Mouse (Mus musculus): ENCODE results near the gene Snx17. TPM values are rescaled to one million over a fixed set of nuclear protein-coding genes. Genes with fewer than 3 reads are reported as not detected.

Gene Snx17
- polyA plus RNA-seq, 1 experiment from 2014 or later = 158 TPM

GRCm38 (mm10) chr5:31222696-31223095 lies 29.7 kb downstream of the Snx17 start:
- H3K9me3 ChIP-seq (replicated peaks; ENCODE audit: control insufficient read depth, low read length) = no peaks in the 10 kb centered on the region
- H3K36me3 ChIP-seq (replicated peaks; ENCODE audit: control insufficient read depth, insufficient read depth, low read depth, low read length) = no peaks in the 10 kb centered on the region
- H3K9ac ChIP-seq (replicated peaks; ENCODE audit: low read length) = no peak overlapping the region
- ATAC-seq (replicated peaks; ENCODE audit: insufficient number of reproducible peaks, low FRiP score, low TSS enrichment, low read depth) = no peak
- H3K27me3 ChIP-seq (ENCODE audit: control insufficient read depth, insufficient read depth, low read length) = no peaks in the 10 kb centered on the region
- DNase-seq (ENCODE audit: low spot score) = no peak
- H3K27ac ChIP-seq (replicated peaks; ENCODE audit: low read depth, low read length) = no peak overlapping the region
- WGBS = 91% methylated on average over 9 of the region's 9 CpGs
- no peak overlapping the region for H3K4me3 ChIP-seq (ENCODE audit: low read depth, low read length)
- no peaks in the 10 kb centered on the region for H3K4me1 ChIP-seq (ENCODE audit: control insufficient read depth, insufficient read depth, low read length)
- H3K4me2 ChIP-seq (ENCODE audit: low read depth, low read length) = no peak overlapping the region

- no peaks in the 10 kb centered on the region for H3K9me3 ChIP-seq (replicated peaks; ENCODE audit: control insufficient read depth, low read length)
- no peak for DNase-seq (ENCODE audit: low spot score)
- no peak overlapping the region for H3K4me2 ChIP-seq (ENCODE audit: low read depth, low read length)
- no peaks in the 10 kb centered on the region for H3K36me3 ChIP-seq (replicated peaks; ENCODE audit: control insufficient read depth, insufficient read depth, low read depth, low read length)
- WGBS = 65% methylated on average over 1 of the region's 1 CpGs
- no peaks in the 10 kb centered on the region for H3K4me1 ChIP-seq (ENCODE audit: control insufficient read depth, insufficient read depth, low read length)
- no peak overlapping the region for H3K27ac ChIP-seq (replicated peaks; ENCODE audit: low read depth, low read length)
- H3K4me3 ChIP-seq (ENCODE audit: low read depth, low read length) = no peak overlapping the region
- H3K9ac ChIP-seq (replicated peaks; ENCODE audit: low read length) = no peak overlapping the region
- ATAC-seq (replicated peaks; ENCODE audit: insufficient number of reproducible peaks, low FRiP score, low TSS enrichment, low read depth) = no peak
- no peaks in the 10 kb centered on the region for H3K27me3 ChIP-seq (ENCODE audit: control insufficient read depth, insufficient read depth, low read length)
Measured at GRCm38 (mm10) chr5:31226641-31227040, 33.6 kb downstream of the Snx17 start.

- DNase-seq (ENCODE audit: low spot score) (peak; percentile 97), ATAC-seq (replicated peaks; ENCODE audit: insufficient number of reproducible peaks, low FRiP score, low TSS enrichment, low read depth) (peak; percentile 97)
- under 1% methylated on average over 64 of the region's 103 CpGs for WGBS
- H3K36me3 ChIP-seq (replicated peaks; ENCODE audit: control insufficient read depth, insufficient read depth, low read depth, low read length) = peaks cover 2% of the 10 kb centered on the region; the same call in 1 of the 2 replicates
- no peaks in the 10 kb centered on the region for H3K27me3 ChIP-seq (ENCODE audit: control insufficient read depth, insufficient read depth, low read length)
- H3K27ac ChIP-seq (replicated peaks; ENCODE audit: low read depth, low read length) = peak within 1 kb of the TSS; percentile 96
- peak within 1 kb of the TSS; percentile 93 for H3K4me3 ChIP-seq (ENCODE audit: low read depth, low read length)
- H3K4me1 ChIP-seq (ENCODE audit: control insufficient read depth, insufficient read depth, low read length) = no peaks in the 10 kb centered on the region
- peak within 1 kb of the TSS; percentile 94 for H3K9ac ChIP-seq (replicated peaks; ENCODE audit: low read length)
- no peaks in the 10 kb centered on the region for H3K9me3 ChIP-seq (replicated peaks; ENCODE audit: control insufficient read depth, low read length)
- H3K4me2 ChIP-seq (ENCODE audit: low read depth, low read length) = peak within 1 kb of the TSS; percentile 71
Measured at GRCm38 (mm10) chr5:31240637-31241521, 47.9 kb downstream of the Snx17 start, which contains the start of the genes Nrbp1 and Gm9970. Nrbp1 (plus strand) TSS chr5:31240864. Gm9970 (minus strand) TSS chr5:31241232.

- H3K27me3 ChIP-seq (ENCODE audit: control insufficient read depth, insufficient read depth, low read length) = no peaks in the 10 kb centered on the region
- H3K9me3 ChIP-seq (replicated peaks; ENCODE audit: control insufficient read depth, low read length) = no peaks in the 10 kb centered on the region
- H3K9ac ChIP-seq (replicated peaks; ENCODE audit: low read length) = peak overlapping the region; percentile 94
- H3K4me2 ChIP-seq (ENCODE audit: low read depth, low read length) = peak overlapping the region; percentile 71
- ATAC-seq (replicated peaks; ENCODE audit: insufficient number of reproducible peaks, low FRiP score, low TSS enrichment, low read depth) (no peak), DNase-seq (ENCODE audit: low spot score) (no peak)
- H3K36me3 ChIP-seq (replicated peaks; ENCODE audit: control insufficient read depth, insufficient read depth, low read depth, low read length) = peaks cover 6% of the 10 kb centered on the region
- no peaks in the 10 kb centered on the region for H3K4me1 ChIP-seq (ENCODE audit: control insufficient read depth, insufficient read depth, low read length)
- H3K4me3 ChIP-seq (ENCODE audit: low read depth, low read length) = peak overlapping the region; percentile 93
- H3K27ac ChIP-seq (replicated peaks; ENCODE audit: low read depth, low read length) = peak overlapping the region; percentile 96; the same call in 1 of the 2 replicates
- 1% methylated on average over 13 of the region's 13 CpGs for WGBS
Measured at GRCm38 (mm10) chr5:31241522-31242034, 48.6 kb downstream of the Snx17 start.

- Histone ChIP-seq H3K9me3 (replicated peaks; ENCODE audit: control insufficient read depth, low read length) (no peaks in the 10 kb centered on the region), H3K9ac (replicated peaks; ENCODE audit: low read length) (peak overlapping the region; percentile 94; the same call in 1 of the 2 replicates), H3K4me3 (ENCODE audit: low read depth, low read length) (peak overlapping the region; percentile 93), H3K36me3 (replicated peaks; ENCODE audit: control insufficient read depth, insufficient read depth, low read depth, low read length) (peaks cover 6% of the 10 kb centered on the region), H3K4me2 (ENCODE audit: low read depth, low read length) (peak overlapping the region; percentile 71), H3K27me3 (ENCODE audit: control insufficient read depth, insufficient read depth, low read length) (no peaks in the 10 kb centered on the region), H3K4me1 (ENCODE audit: control insufficient read depth, insufficient read depth, low read length) (no peaks in the 10 kb centered on the region), H3K27ac (replicated peaks; ENCODE audit: low read depth, low read length) (no peak overlapping the region)
- DNase-seq (ENCODE audit: low spot score) = peak; percentile 6
- ATAC-seq (replicated peaks; ENCODE audit: insufficient number of reproducible peaks, low FRiP score, low TSS enrichment, low read depth) = no peak
- WGBS = 26% methylated on average over 10 of the region's 10 CpGs
Measured at GRCm38 (mm10) chr5:31242191-31242590, 49.2 kb downstream of the Snx17 start.

Other genes starting within 250 kb of the Snx17 start
- gene Cgref1, start 247.6 kb upstream of the Snx17 start, polyA plus RNA-seq (2014; fragmentation: Nextera tagmentation; extraction: Ambion mirVana) = 3.7 and 4.4 TPM in 2 replicates
- gene Preb, start 232.9 kb upstream of the Snx17 start, polyA plus RNA-seq (2014; fragmentation: Nextera tagmentation; extraction: Ambion mirVana) = 88.2 and 95.1 TPM in 2 replicates
- not detected in 2 replicates for gene Tcf23, start 224.6 kb upstream of the Snx17 start, polyA plus RNA-seq (2014; fragmentation: Nextera tagmentation; extraction: Ambion mirVana)
- 88.2 and 105 TPM in 2 replicates for gene Atraid, start 144.9 kb upstream of the Snx17 start, polyA plus RNA-seq (2014; fragmentation: Nextera tagmentation; extraction: Ambion mirVana)
- 6.6 and 6.7 TPM in 2 replicates for gene Slc5a6, start 144.3 kb upstream of the Snx17 start, polyA plus RNA-seq (2014; fragmentation: Nextera tagmentation; extraction: Ambion mirVana)
- gene Cad, start 138.4 kb upstream of the Snx17 start, polyA plus RNA-seq (2014; fragmentation: Nextera tagmentation; extraction: Ambion mirVana) = 21.3 and 23.5 TPM in 2 replicates
- not detected in 2 replicates for gene Dnajc5g, start 86.9 kb upstream of the Snx17 start, polyA plus RNA-seq (2014; fragmentation: Nextera tagmentation; extraction: Ambion mirVana)
- gene Slc30a3, start 85.0 kb upstream of the Snx17 start, polyA plus RNA-seq (2014; fragmentation: Nextera tagmentation; extraction: Ambion mirVana) = 0.46 and 0.59 TPM in 2 replicates
- gene Trim54, start 76.5 kb upstream of the Snx17 start, polyA plus RNA-seq (2014; fragmentation: Nextera tagmentation; extraction: Ambion mirVana) = not detected in 2 replicates
- gene Ucn, start 54.4 kb upstream of the Snx17 start, polyA plus RNA-seq (2014; fragmentation: Nextera tagmentation; extraction: Ambion mirVana) = not detected in 2 replicates
- gene Mpv17, start 39.0 kb upstream of the Snx17 start, polyA plus RNA-seq (2014; fragmentation: Nextera tagmentation; extraction: Ambion mirVana) = 50.5 and 50.8 TPM in 2 replicates
- gene Gm29609, start 13.3 kb upstream of the Snx17 start, polyA plus RNA-seq (2014; fragmentation: Nextera tagmentation; extraction: Ambion mirVana) = 1.2 and 1.3 TPM in 2 replicates
- gene Gtf3c2, start 13.1 kb upstream of the Snx17 start, polyA plus RNA-seq (2014; fragmentation: Nextera tagmentation; extraction: Ambion mirVana) = 66.6 and 66.8 TPM in 2 replicates
- 68.2 and 81.7 TPM in 2 replicates for gene Eif2b4, start 203 bp downstream of the Snx17 start, polyA plus RNA-seq (2014; fragmentation: Nextera tagmentation; extraction: Ambion mirVana)
- gene Zfp513, start 9.1 kb downstream of the Snx17 start, polyA plus RNA-seq (2014; fragmentation: Nextera tagmentation; extraction: Ambion mirVana) = 4.0 and 5.0 TPM in 2 replicates
- 142 and 147 TPM in 2 replicates for gene Ppm1g, start 27.5 kb downstream of the Snx17 start, polyA plus RNA-seq (2014; fragmentation: Nextera tagmentation; extraction: Ambion mirVana)
- gene Nrbp1, start 47.6 kb downstream of the Snx17 start, polyA plus RNA-seq (2014; fragmentation: Nextera tagmentation; extraction: Ambion mirVana) = 138 and 140 TPM in 2 replicates
- 0.57 and 0.58 TPM in 2 replicates for gene Gm9970, start 48.0 kb downstream of the Snx17 start, polyA plus RNA-seq (2014; fragmentation: Nextera tagmentation; extraction: Ambion mirVana)
- 12.4 and 14.6 TPM in 2 replicates for gene Krtcap3, start 58.5 kb downstream of the Snx17 start, polyA plus RNA-seq (2014; fragmentation: Nextera tagmentation; extraction: Ambion mirVana)
- gene Ift172, start 97.9 kb downstream of the Snx17 start, polyA plus RNA-seq (2014; fragmentation: Nextera tagmentation; extraction: Ambion mirVana) = 31.2 and 38.6 TPM in 2 replicates
- 58.2 and 67.5 TPM in 2 replicates for gene Fndc4, start 102.9 kb downstream of the Snx17 start, polyA plus RNA-seq (2014; fragmentation: Nextera tagmentation; extraction: Ambion mirVana)
- 0.48 and 0.49 TPM in 2 replicates for gene Gckr, start 104.2 kb downstream of the Snx17 start, polyA plus RNA-seq (2014; fragmentation: Nextera tagmentation; extraction: Ambion mirVana)